Mouse (Mus musculus): ENCODE data around the gene B130006D01Rik. TPM values are rescaled to one million over a fixed set of nuclear protein-coding genes. Genes with fewer than 3 reads are reported as not detected.

The B130006D01Rik gene
- total RNA-seq (2021) = 1 to 10 TPM in 1 of 2 experiments, under 1 TPM in 1; 0.73 to 1.9 TPM

- DNase-seq (ENCODE audit: low spot score in 2 of 2) = no peak
- intact Hi-C loops (cut with DNase I) = no loop called here
These were observed at the start of gene B130006D01Rik for GRCm38 (mm10) chr11:95723287-95723686. Gene B130006D01Rik, plus strand, starts transcription at chr11:95723587.

- DNase-seq (ENCODE audit: low spot score in 2 of 2) = no peak
- intact Hi-C loops (cut with DNase I) = no loop called here
These were observed 47.9 kb upstream of the B130006D01Rik start for GRCm38 (mm10) chr11:95675498-95675897.

DNA sequence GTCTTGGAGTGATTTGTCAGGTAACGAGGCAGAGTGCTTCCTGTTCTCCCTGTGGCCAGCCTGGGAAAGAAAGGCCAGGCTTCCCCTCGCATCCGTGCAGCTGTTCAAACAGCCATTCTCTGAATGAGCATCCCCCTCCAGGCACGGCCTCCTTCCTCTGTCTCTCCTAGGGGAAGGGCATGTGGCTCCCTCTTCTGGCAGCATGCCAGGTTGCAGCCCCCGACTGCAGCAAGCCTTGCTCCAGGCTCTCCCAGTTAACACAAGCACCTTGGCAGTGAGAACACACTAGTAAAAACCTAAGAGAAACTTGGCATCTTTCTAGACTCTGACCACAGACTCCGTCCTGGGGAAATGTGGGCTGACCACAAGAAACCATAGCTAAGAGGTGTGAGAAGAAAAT is 47.1 kb upstream of the B130006D01Rik start:
- peak; percentile 19 to 54 for DNase-seq (ENCODE audit: low spot score in 2 of 2)
- intact Hi-C loops (cut with DNase I) = no loop called here

DNA sequence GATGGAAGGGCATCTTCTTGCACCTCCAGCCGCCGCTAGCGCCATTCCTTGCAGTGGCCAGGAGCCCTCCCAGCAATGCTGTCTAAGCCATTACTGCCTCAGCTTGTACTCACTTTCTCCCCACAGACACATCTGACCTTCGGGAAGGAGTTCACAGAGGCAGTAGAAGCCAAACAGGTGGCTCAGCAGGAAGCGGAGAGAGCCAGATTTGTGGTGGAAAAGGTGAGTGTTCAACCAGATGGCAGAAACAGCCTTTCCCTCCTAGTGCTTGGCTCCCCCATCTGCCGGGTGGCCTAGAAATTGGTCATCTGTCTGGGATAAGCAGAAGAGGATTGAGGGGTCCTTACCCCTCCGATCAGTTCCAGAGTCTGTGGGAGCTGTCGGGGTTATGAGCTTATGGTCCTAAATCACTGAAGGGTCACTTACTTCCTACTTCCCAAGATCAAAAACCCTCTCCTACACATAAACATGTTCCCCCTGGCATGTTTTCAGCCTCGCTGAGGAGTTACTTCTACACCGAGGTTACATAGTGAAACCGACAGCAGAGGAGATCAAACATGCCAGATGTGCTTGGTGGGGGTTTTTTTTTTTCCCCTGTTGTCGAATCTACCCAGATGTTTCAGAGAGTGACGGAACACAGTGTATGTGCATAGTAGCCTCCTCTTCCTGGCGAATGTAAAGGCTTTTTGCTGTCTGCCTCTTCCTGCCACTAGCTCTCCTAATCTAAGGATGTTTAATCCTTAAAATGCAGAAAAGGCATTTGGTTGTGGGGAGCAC is 45.3 kb upstream of the B130006D01Rik start:
- no peak for DNase-seq (ENCODE audit: low spot score in 2 of 2)
- intact Hi-C loops (cut with DNase I) = no loop called here

DNA sequence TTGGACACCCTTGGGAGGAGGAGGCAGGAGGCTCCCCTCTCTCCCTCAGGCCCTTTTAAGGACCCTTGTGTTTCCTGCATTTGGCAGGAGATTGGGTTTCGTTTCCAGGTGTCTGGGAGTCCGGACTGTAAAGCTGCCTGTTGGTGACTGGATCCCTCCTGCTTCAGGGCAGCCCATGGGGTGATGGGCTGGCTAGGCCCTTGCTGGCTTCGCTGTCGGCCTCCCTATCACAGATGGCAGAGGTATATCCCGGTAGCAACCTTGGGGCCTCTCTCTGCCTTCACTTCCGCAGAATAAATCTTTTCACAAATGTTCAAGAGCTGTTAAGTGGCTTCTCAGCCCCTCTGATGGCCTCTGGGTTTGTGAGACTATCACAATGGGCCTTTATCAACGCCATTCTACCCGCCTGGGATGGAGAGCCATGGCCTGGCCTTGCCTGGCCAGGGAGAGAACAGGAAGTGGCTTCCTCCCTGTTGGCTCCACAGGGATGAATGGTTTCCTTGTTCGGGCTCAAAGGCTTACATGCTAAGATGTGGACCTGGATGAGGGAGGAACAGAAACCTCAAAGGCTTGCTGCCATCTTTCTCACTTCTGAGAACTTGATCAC is 41.3 kb upstream of the B130006D01Rik start:
- intact Hi-C loops (cut with DNase I) = loop anchor here (10.0 kb wide), 3 partner anchors 143 to 283 kb away; partner anchors contain the start of gene Phospho1
- no peak for DNase-seq (ENCODE audit: low spot score in 2 of 2)

DNA sequence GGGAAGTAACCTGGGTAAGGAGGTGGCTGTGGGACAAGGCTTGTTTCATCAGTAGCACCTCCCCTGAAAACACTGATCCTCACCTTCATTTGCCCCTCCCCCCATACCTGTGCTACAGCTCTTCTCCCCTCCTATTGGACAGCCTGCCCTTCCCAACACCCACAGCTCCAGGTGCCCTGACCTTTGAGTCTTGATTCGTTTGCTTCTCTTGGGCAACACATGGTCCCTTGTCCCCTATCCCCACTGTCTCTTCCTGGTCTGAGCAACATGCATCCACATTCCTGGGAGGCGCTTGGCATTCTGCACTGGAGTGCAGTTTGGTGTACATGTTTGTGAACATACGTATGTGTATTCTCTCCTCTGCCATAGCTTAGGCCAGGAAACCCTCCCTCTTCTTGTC is 40.4 kb upstream of the B130006D01Rik start:
- no peak for DNase-seq (ENCODE audit: low spot score in 2 of 2)
- intact Hi-C loops (cut with DNase I) = loop anchor here (10.0 kb wide), 3 partner anchors 142 to 282 kb away; partner anchors contain the start of gene Phospho1

DNA sequence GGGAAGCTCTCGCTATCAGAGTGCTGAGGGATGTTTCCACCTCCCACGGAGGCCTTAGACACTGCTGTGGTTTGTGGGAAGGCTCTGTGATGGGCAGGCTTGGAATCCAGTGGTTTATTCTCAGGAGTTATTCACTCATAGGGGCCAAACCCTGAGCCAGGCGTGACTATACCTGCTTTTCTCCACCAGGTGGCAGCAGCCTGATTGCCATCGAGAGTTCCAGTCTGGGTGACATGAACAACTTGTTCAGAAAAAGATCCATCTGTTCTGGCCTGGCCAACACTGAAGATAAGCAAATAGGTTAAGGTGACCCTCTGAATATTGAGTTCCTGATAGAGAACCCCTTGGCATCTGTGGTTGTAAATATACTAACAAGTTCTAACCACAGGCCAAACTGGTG is 37.4 kb upstream of the B130006D01Rik start:
- intact Hi-C loops (cut with DNase I) = loop anchor here (1.0 to 10.0 kb wide), 4 partner anchors 65 to 279 kb away; partner anchors contain the start of gene Phospho1
- peak; percentile 75 to 88 for DNase-seq (ENCODE audit: low spot score in 2 of 2)

DNA sequence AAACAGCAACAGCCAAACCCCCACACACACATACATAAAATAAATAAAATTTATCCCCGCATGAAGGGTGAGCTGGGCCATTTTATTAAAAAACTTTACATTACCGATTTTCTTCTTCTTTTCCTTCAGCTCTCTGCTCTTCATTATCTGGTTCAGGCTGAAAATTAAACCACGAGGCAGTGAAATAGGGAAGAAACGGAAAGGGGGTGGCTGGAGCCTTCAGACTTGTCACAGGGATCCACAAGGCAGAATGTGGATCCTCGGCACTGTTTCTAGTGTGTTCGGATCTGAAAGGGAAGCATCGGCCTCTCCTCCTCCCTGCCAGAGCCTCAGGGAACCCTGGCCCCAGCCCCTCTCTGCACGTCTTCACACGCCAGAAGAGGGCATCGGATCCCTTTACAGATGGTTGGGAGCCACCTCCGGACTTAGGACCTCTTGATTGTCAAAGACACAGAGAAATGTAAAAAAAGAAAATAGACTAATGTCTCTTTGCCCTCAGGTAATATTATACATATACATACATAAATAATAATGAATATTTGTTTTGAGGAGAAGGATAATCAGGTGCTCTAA is 36.2 kb upstream of the B130006D01Rik start:
- DNase-seq (ENCODE audit: low spot score in 2 of 2) = no peak
- intact Hi-C loops (cut with DNase I) = loop anchor here (10.0 kb wide), 3 partner anchors 138 to 278 kb away; partner anchors contain the start of gene Phospho1

DNA sequence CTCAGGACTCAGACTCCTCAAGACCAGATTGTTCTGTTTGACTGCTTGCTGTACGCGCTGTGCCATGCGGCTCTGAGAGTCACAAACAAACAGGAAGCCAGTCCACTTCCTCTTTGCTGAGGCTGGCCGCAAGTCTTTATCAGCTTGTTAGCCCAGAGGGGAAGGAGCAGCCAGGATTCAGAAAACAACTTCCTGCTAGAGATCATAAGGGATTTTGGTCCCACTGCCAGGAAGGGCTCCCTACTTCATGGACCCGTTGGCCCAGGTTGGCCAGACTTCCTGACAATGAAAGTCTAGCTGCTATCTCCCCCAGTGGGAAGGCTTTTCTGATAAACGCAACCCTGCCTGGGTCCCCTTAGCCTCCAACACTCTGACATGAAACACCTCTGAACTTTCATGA is 34.9 kb upstream of the B130006D01Rik start:
- DNase-seq (ENCODE audit: low spot score in 2 of 2) = peak; percentile 18 to 35
- intact Hi-C loops (cut with DNase I) = loop anchor here (10.0 kb wide), 3 partner anchors 136 to 276 kb away; partner anchors contain the start of gene Phospho1

DNA sequence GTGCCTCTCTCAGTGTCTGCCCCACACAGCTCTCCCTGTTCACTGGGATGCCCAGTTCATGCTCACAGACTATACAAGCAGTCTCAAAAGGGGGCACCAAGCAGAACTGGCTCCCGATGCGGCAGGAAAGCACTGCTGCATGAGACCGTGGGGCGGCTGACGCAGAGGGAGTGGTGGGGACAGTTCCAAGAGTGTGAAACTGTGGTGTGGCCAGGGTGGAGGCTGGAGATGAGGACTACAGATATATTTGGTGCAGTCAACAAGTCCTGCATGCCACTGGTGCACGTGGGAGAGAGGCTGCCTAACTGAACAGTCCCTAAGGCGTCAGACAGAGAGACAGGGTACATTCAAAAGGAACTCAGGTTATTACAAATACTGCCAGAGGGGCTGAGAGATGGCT is 34.4 kb upstream of the B130006D01Rik start:
- DNase-seq (ENCODE audit: low spot score in 2 of 2) = peak; percentile 9 to 50
- intact Hi-C loops (cut with DNase I) = loop anchor here (10.0 kb wide), 3 partner anchors 136 to 276 kb away; partner anchors contain the start of gene Phospho1

DNA sequence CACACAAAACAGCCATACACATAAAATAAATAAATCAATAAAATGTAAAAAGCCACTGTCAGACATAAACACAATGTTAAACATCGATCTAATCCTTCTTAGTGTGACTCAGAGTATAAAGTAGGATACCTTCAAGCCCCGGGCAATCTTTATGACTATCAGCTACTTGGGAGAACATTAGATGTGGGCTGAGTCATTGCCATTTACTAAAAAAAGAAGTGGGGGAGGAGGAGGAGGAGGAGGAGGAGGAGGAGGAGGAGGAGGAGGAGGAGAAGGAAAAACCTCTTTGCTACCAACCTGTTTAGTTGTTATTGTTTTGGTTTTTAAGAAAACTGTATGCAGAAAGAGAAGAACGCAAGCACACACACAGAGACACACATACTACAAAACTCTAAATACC is 33.8 kb upstream of the B130006D01Rik start:
- intact Hi-C loops (cut with DNase I) = loop anchor here (10.0 kb wide), 3 partner anchors 135 to 275 kb away; partner anchors contain the start of gene Phospho1

DNA sequence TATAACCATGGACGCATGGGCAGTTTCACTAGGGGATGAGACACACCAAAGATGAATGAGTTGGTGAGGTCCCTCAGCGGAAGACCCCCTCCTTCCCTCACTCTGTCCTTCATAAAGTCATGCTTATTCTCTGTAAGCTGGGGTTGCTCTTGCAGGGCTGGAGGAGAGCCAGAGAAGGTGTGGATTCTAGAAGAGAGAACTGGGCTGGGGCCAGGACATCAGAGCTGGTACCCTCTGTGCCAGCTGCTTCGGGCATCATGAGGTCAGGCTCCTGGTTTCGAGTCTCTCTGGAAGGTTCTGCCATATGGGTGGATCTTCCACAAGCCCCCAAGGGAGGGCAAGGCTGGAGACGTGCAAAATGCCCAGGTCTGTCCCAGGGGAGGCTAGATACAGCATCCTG is 24.8 kb upstream of the B130006D01Rik start:
- intact Hi-C loops (cut with DNase I) = no loop called here
- DNase-seq (ENCODE audit: low spot score in 2 of 2) = no peak

More for the DNA sequence above, 33.8 kb upstream of the B130006D01Rik start:
- no peak for DNase-seq (ENCODE audit: low spot score in 2 of 2)

GRCm38 (mm10) chr11:95700778-95701739 is 22.3 kb upstream of the B130006D01Rik start:
- DNase-seq (ENCODE audit: low spot score in 2 of 2) = no peak
- intact Hi-C loops (cut with DNase I) = no loop called here

- DNase-seq (ENCODE audit: low spot score in 2 of 2) = no peak
- intact Hi-C loops (cut with DNase I) = no loop called here
These were observed 19.1 kb upstream of the B130006D01Rik start for GRCm38 (mm10) chr11:95704032-95704969.

DNA sequence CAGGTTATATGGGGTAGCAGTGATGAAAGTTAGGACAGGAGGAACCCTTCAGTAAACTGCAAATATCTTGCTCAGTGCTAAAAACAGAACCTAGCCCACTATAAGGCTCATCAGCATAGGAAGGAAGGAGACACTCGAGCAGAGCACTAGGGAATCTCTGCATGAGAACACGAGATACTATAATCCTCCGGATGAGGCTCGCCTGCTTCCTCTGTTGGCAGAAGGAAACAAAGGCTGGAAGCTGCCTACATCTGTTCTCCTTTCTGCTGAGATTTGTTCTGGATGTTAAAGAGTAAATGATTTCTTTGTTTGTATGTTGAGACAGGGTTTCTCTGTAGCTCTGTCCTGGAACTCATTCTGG is 18.4 kb upstream of the B130006D01Rik start:
- peak in 1 of 2 experiments; percentile 61 for DNase-seq (ENCODE audit: low spot score in 2 of 2)
- intact Hi-C loops (cut with DNase I) = no loop called here

GRCm38 (mm10) chr11:95709534-95710040 is 13.8 kb upstream of the B130006D01Rik start:
- intact Hi-C loops (cut with DNase I) = no loop called here
- DNase-seq (ENCODE audit: low spot score in 2 of 2) = no peak

- intact Hi-C loops (cut with DNase I) = no loop called here
- no peak for DNase-seq (ENCODE audit: low spot score in 2 of 2)
These were observed 12.9 kb upstream of the B130006D01Rik start for GRCm38 (mm10) chr11:95710478-95710877.

- DNase-seq (ENCODE audit: low spot score in 2 of 2) = peak; percentile 39 to 53
- intact Hi-C loops (cut with DNase I) = no loop called here
These were observed 11.3 kb upstream of the B130006D01Rik start for GRCm38 (mm10) chr11:95712085-95712562.

All from left cerebral cortex, postnatal 25 days (tissue).